Mouse (Mus musculus) intestine, embryonic 15.5 days (tissue): Measurements from ENCODE around the gene Rps10. TPM values are rescaled to one million over a fixed set of nuclear protein-coding genes. Genes with fewer than 3 reads are reported as not detected.
A peak's percentile ranks its signal among the peaks of the same experiment; 100 is the strongest.
"Not testable (repeated sequence)": the region's sequence is repeated elsewhere in the genome, so short reads cannot be mapped to it uniquely, and the experiment has no call there.

Experiments
- ATAC-seq: fragments of 200-750 bp; cut with Nextera tagmentation; 2 replicates; pipeline ENCODE4 v1.8.0; 2017; ENCODE audit warnings: moderate TSS enrichment, moderate library complexity
- H3K27ac ChIP-seq: fragments of 300-500 bp; sonication (generic); 2 replicates; pipeline ENCODE4 v1.5.1; 2015; ENCODE audit warnings: mild to moderate bottlenecking, inconsistent platforms
- H3K27me3 ChIP-seq: fragments of 300-500 bp; sonication (generic); replicated peaks from 2 replicates; pipeline ENCODE4 v1.6.1; 2015; ENCODE audit warnings: inconsistent platforms
- H3K36me3 ChIP-seq: fragments of 300-500 bp; sonication (generic); 2 replicates; pipeline ENCODE4 v1.6.1; 2015; ENCODE audit warnings: inconsistent platforms
- H3K4me1 ChIP-seq: fragments of 300-500 bp; sonication (generic); replicated peaks from 2 replicates; pipeline ENCODE4 v1.6.1; 2015; ENCODE audit warnings: inconsistent platforms
- H3K4me2 ChIP-seq: fragments of 300-500 bp; sonication (generic); replicated peaks from 2 replicates; pipeline ENCODE4 v1.6.1; 2015; ENCODE audit warnings: mild to moderate bottlenecking, inconsistent platforms
- H3K4me3 ChIP-seq: fragments of 300-500 bp; sonication (generic); replicated peaks from 2 replicates; pipeline ENCODE4 v1.5.1; 2015; ENCODE audit warnings: inconsistent platforms
- H3K9ac ChIP-seq: fragments of 300-500 bp; sonication (generic); 2 replicates; pipeline ENCODE4 v1.6.1; 2015; ENCODE audit warnings: inconsistent platforms
- H3K9me3 ChIP-seq: fragments of 300-500 bp; sonication (generic); 2 replicates; pipeline ENCODE4 v1.6.1; 2016; ENCODE audit warnings: inconsistent platforms
- WGBS: fragments of 180-500 bp; shearing (Covaris S2); methylation state at CpG from one replicate; pipeline ENCODE4 v1.1.7; 2015; 5-methylcytosine and 5-hydroxymethylcytosine counted together
- polyA plus RNA-seq: library from polyadenylated mRNA; unstranded; fragments of >200 nt; fragmentation: Nextera tagmentation; extraction: Ambion mirVana; gene quantifications from 2 replicates; pipeline ENCODE4 v1.2.1, GENCODE M21; 2015

Gene Rps10
- polyA plus RNA-seq, 1 experiment from 2014 or later: 1,022 TPM

DNA sequence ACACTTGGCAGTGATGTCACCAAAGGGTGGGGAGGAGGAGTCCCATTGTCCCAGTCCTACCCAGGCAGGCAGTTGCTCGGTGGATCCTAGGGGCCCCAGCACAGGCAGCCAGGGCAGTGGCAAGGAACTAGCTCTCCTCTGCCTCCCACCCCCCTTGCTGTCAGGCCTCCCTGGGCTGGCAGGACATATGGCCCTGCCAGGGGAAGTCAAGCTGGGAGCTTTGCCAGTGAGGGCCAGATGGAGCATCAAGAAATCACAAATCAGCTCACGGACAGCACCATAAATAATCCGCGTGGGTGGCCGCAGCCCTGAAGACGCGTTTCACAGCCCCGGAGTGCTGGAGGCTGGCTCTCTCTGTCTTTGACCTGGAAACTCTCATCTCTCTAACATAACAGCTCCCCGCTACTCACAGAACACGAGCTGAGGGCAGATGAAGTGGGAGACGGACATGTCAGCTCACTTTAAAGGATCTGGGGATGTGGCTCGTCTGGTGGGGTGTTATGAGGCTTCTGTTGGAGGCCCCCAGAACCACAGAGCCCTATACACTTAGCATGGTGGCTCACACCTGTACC lies 6.1 kb upstream of the Rps10 start:
- H3K36me3 ChIP-seq: no peaks in the 10 kb centered on the region
- H3K9ac ChIP-seq: peak overlapping the region; percentile 17; the same call in 1 of the 2 replicates
- H3K9me3 ChIP-seq: no peaks in the 10 kb centered on the region
- peak overlapping the region; percentile 54 for H3K27ac ChIP-seq
- 12% methylated on average over 12 of the region's 12 CpGs for WGBS
- peak overlapping the region; percentile 22 for H3K4me2 ChIP-seq
- no peak overlapping the region for H3K4me3 ChIP-seq
- H3K27me3 ChIP-seq: no peaks in the 10 kb centered on the region
- H3K4me1 ChIP-seq: peaks cover 10% of the 10 kb centered on the region
- peak; percentile 62 for ATAC-seq

- H3K9me3 ChIP-seq, H3K36me3 ChIP-seq, H3K9ac ChIP-seq, H3K27ac ChIP-seq, H3K27me3 ChIP-seq, H3K4me3 ChIP-seq, H3K4me2 ChIP-seq, ATAC-seq: not testable (repeated sequence)
- peaks cover 20% of the 10 kb centered on the region for H3K4me1 ChIP-seq
- WGBS: 86% methylated on average over 6 of the region's 6 CpGs
Observed at GRCm38 (mm10) chr17:27639851-27640250, 3.4 kb upstream of the Rps10 start.

- Histone ChIP-seq H3K9me3 (no peaks in the 10 kb centered on the region), H3K27ac (no peak overlapping the region), H3K36me3 (no peaks in the 10 kb centered on the region), H3K9ac (no peak overlapping the region), H3K4me2 (no peak overlapping the region), H3K27me3 (no peaks in the 10 kb centered on the region), H3K4me3 (no peak overlapping the region), H3K4me1 (peaks cover 20% of the 10 kb centered on the region)
- no peak for ATAC-seq
- 74% methylated on average over 20 of the region's 20 CpGs for WGBS
Observed at GRCm38 (mm10) chr17:27638921-27639332, 2.5 kb upstream of the Rps10 start.

DNA sequence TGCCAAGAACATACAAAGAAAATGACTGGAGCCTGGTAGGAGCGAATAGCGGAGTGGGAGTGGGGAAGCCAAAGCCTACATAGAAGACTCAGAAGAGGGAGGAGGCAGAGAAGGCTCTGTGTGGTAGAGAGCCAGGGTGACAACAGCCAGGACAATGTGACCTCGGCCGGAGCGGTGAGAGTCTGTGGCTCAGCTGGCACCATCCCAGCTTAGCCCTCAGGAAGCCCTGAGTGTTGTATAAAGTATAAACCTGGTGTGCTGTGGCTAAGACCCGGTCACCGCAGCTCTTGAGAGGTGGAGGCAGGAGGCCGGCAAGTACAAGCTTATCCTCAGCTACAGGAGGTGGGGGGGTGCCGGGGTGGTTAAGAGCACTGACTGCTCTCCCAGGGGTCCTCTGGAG lies 864 bp upstream of the Rps10 start:
- peaks cover 25% of the 10 kb centered on the region for H3K4me1 ChIP-seq
- H3K36me3 ChIP-seq: peaks cover 10% of the 10 kb centered on the region
- no peak for ATAC-seq
- no peak overlapping the region for H3K9ac ChIP-seq
- H3K27me3 ChIP-seq: no peaks in the 10 kb centered on the region
- H3K27ac ChIP-seq: peak overlapping the region; percentile 7; the same call in 1 of the 2 replicates
- H3K4me2 ChIP-seq: no peak overlapping the region
- no peaks in the 10 kb centered on the region for H3K9me3 ChIP-seq
- no peak overlapping the region for H3K4me3 ChIP-seq
- 53% methylated on average over 9 of the region's 9 CpGs for WGBS

DNA sequence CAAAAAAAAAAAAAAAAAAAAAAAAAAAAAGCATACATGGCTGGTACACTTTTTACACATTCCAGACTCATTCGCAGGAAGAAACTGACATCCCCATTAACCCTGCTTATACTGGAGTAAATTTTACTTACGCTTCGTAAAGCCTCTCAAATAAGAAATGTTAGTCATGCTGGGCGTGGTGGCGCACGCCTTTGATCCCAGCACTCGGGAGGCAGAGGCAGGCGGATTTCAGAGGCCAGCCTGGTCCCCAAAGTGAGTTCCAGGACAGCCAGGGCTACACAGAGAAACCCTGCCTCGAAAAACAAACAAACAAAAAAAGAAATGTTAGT lies 930 bp downstream of the Rps10 start:
- Histone ChIP-seq H3K4me1 (peaks cover 33% of the 10 kb centered on the region), H3K4me2 (peak overlapping the region; percentile 71), H3K36me3 (peaks cover 28% of the 10 kb centered on the region), H3K27ac (peak overlapping the region; percentile 72), H3K4me3 (peak overlapping the region; percentile 77)
- not testable (repeated sequence) for H3K27me3 ChIP-seq, H3K9ac ChIP-seq, H3K9me3 ChIP-seq
- ATAC-seq: peak; percentile 2; the same call in 1 of the 2 replicates
- WGBS: 32% methylated on average over 9 of the region's 9 CpGs

GRCm38 (mm10) chr17:27634871-27635574 lies 1.4 kb downstream of the Rps10 start, which contains the start of gene RPS10-NUDT3:
TSS of gene RPS10-NUDT3 (minus strand) at chr17:27635222.
- Histone ChIP-seq H3K9ac (peak within 1 kb of the TSS; percentile 94), H3K27ac (peak within 1 kb of the TSS; percentile 85), H3K4me2 (peak within 1 kb of the TSS; percentile 71), H3K9me3 (no peaks in the 10 kb centered on the region), H3K27me3 (no peaks in the 10 kb centered on the region), H3K36me3 (peaks cover 32% of the 10 kb centered on the region), H3K4me1 (peaks cover 33% of the 10 kb centered on the region), H3K4me3 (peak within 1 kb of the TSS; percentile 77)
- ATAC-seq: peak; percentile 97
- WGBS: 0% methylated on average over 67 of the region's 72 CpGs

- peak; percentile 29 for ATAC-seq
- Histone ChIP-seq H3K36me3 (peaks cover 36% of the 10 kb centered on the region), H3K4me3 (no peak overlapping the region), H3K4me1 (peaks cover 28% of the 10 kb centered on the region), H3K9me3 (no peaks in the 10 kb centered on the region), H3K4me2 (no peak overlapping the region), H3K27me3 (no peaks in the 10 kb centered on the region), H3K9ac (no peak overlapping the region), H3K27ac (no peak overlapping the region)
- WGBS: 69% methylated on average over 2 of the region's 2 CpGs
Observed at GRCm38 (mm10) chr17:27629249-27630020, 7.0 kb downstream of the Rps10 start.

DNA sequence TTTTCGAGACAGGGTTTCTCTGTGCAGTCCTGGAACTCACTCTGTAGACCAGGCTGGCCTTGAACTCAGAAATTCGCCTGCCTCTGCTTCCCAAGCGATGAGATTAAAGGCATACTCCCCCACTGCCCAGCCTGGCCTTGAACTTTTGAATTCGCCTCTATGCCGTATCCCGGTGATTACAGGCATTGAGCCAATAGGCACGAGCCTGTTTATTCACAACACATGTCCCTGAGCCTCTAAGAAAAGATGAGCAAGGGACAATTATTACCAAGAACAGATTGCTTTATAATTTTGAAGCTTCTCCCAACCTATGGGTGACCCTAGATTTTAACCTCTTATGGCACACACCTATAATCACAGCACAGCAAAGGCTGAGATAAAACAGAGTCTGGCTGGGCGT lies 8.1 kb downstream of the Rps10 start:
- Histone ChIP-seq H3K4me3 (no peak overlapping the region), H3K4me2 (no peak overlapping the region), H3K4me1 (peaks cover 27% of the 10 kb centered on the region), H3K9me3 (no peaks in the 10 kb centered on the region), H3K27ac (no peak overlapping the region), H3K27me3 (no peaks in the 10 kb centered on the region), H3K36me3 (peaks cover 33% of the 10 kb centered on the region), H3K9ac (no peak overlapping the region)
- 87% methylated on average over 8 of the region's 8 CpGs for WGBS
- no peak for ATAC-seq

- no peaks in the 10 kb centered on the region for H3K27me3 ChIP-seq
- 49% methylated on average over 5 of the region's 5 CpGs for WGBS
- no peak for ATAC-seq
Observed at GRCm38 (mm10) chr17:27627451-27627850, 9.0 kb downstream of the Rps10 start.

GRCm38 (mm10) chr17:27626681-27627080 lies 9.8 kb downstream of the Rps10 start:
- 31% methylated on average over 5 of the region's 5 CpGs for WGBS
- no peak overlapping the region for H3K9ac ChIP-seq
- ATAC-seq: no peak
- peaks cover 19% of the 10 kb centered on the region for H3K36me3 ChIP-seq
- no peak overlapping the region for H3K27ac ChIP-seq
- H3K4me1 ChIP-seq: peaks cover 16% of the 10 kb centered on the region
- H3K4me2 ChIP-seq: no peak overlapping the region
- no peak overlapping the region for H3K4me3 ChIP-seq
- no peaks in the 10 kb centered on the region for H3K9me3 ChIP-seq
- no peaks in the 10 kb centered on the region for H3K27me3 ChIP-seq

More at GRCm38 (mm10) chr17:27627451-27627850, 9.0 kb downstream of the Rps10 start:
- no peak overlapping the region for H3K4me2 ChIP-seq
- H3K9me3 ChIP-seq: no peaks in the 10 kb centered on the region
- no peak overlapping the region for H3K4me3 ChIP-seq
- H3K36me3 ChIP-seq: peaks cover 27% of the 10 kb centered on the region
- H3K4me1 ChIP-seq: peaks cover 19% of the 10 kb centered on the region
- H3K9ac ChIP-seq: no peak overlapping the region
- H3K27ac ChIP-seq: no peak overlapping the region

GRCm38 (mm10) chr17:27625455-27626251 lies 10.8 kb downstream of the Rps10 start:
- WGBS: 38% methylated on average over 7 of the region's 7 CpGs
- H3K4me3 ChIP-seq: no peak overlapping the region
- ATAC-seq: no peak
- H3K4me1 ChIP-seq: peaks cover 16% of the 10 kb centered on the region
- no peak overlapping the region for H3K4me2 ChIP-seq
- H3K36me3 ChIP-seq: peaks cover 9% of the 10 kb centered on the region
- H3K9me3 ChIP-seq: no peaks in the 10 kb centered on the region
- no peak overlapping the region for H3K27ac ChIP-seq
- no peaks in the 10 kb centered on the region for H3K27me3 ChIP-seq
- no peak overlapping the region for H3K9ac ChIP-seq
